Mouse (Mus musculus): Measurements from ENCODE around the gene Tubg1. TPM values are rescaled to one million over a fixed set of nuclear protein-coding genes. Genes with fewer than 3 reads are reported as not detected.

The Tubg1 gene
- 10 to 100 TPM; 44.5 to 53.3 TPM for total RNA-seq (2021)
- long read RNA-seq, experiment 1, transcript Tubg1-201 (11 exons, 1,802 nt) = major isoform, 79 of 100 reads
- long read RNA-seq, experiment 1, partial matches to known transcripts = 9 of 100 reads
- long read RNA-seq, experiment 1, other reads (novel, unspliced or antisense) = 12 of 100 reads
- long read RNA-seq, experiment 2, transcript Tubg1-201 (11 exons, 1,802 nt) = major isoform, 88 of 105 reads
- long read RNA-seq, experiment 2, partial matches to known transcripts = 6 of 105 reads
- long read RNA-seq, experiment 2, other reads (novel, unspliced or antisense) = 11 of 105 reads

GRCm38 (mm10) chr11:101119761-101120544 lies at the start of gene Tubg1, which contains the start of gene Retreg3:
Gene Tubg1 (plus strand): TSS chr11:101119938.
Gene Retreg3 (minus strand): TSS chr11:101119893.
- DNase-seq (ENCODE audit: low spot score in 2 of 2) = peak; percentile 98 to 100

- DNase-seq (ENCODE audit: low spot score in 2 of 2) = no peak
Measured at GRCm38 (mm10) chr11:101070189-101070527, 49.6 kb upstream of the Tubg1 start.

GRCm38 (mm10) chr11:101070987-101071386 lies 48.8 kb upstream of the Tubg1 start:
- no peak for DNase-seq (ENCODE audit: low spot score in 2 of 2)

GRCm38 (mm10) chr11:101071810-101072428 lies 47.8 kb upstream of the Tubg1 start:
- no peak for DNase-seq (ENCODE audit: low spot score in 2 of 2)

GRCm38 (mm10) chr11:101078121-101078520 lies 41.6 kb upstream of the Tubg1 start, which contains the start of gene Hsd17b1:
Gene Hsd17b1 (plus strand): TSS chr11:101078411.
- DNase-seq (ENCODE audit: low spot score in 2 of 2) = no peak

- DNase-seq (ENCODE audit: low spot score in 2 of 2) = no peak
Measured at GRCm38 (mm10) chr11:101079746-101080145, 40.0 kb upstream of the Tubg1 start.

GRCm38 (mm10) chr11:101080421-101080820 lies 39.3 kb upstream of the Tubg1 start:
- DNase-seq (ENCODE audit: low spot score in 2 of 2) = no peak

GRCm38 (mm10) chr11:101081659-101082058 lies 38.1 kb upstream of the Tubg1 start:
- no peak for DNase-seq (ENCODE audit: low spot score in 2 of 2)

GRCm38 (mm10) chr11:101082208-101083082 lies 37.3 kb upstream of the Tubg1 start, which contains the start of gene Coasy:
Gene Coasy (plus strand): TSS chr11:101082565.
- peak; percentile 91 to 93 for DNase-seq (ENCODE audit: low spot score in 2 of 2)

GRCm38 (mm10) chr11:101083083-101083697 lies 36.5 kb upstream of the Tubg1 start:
- no peak for DNase-seq (ENCODE audit: low spot score in 2 of 2)

- no peak for DNase-seq (ENCODE audit: low spot score in 2 of 2)
Measured at GRCm38 (mm10) chr11:101084246-101084645, 35.5 kb upstream of the Tubg1 start.

- no peak for DNase-seq (ENCODE audit: low spot score in 2 of 2)
Measured at GRCm38 (mm10) chr11:101084811-101085210, 34.9 kb upstream of the Tubg1 start.

GRCm38 (mm10) chr11:101085617-101086322 lies 34.0 kb upstream of the Tubg1 start:
- DNase-seq (ENCODE audit: low spot score in 2 of 2) = no peak

GRCm38 (mm10) chr11:101086323-101086674 lies 33.4 kb upstream of the Tubg1 start:
- DNase-seq (ENCODE audit: low spot score in 2 of 2) = no peak

- peak; percentile 93 for DNase-seq (ENCODE audit: low spot score in 2 of 2)
Measured at GRCm38 (mm10) chr11:101086756-101087681, 32.7 kb upstream of the Tubg1 start, which contains the start of gene Mlx. Gene Mlx (plus strand): TSS chr11:101087277.

- DNase-seq (ENCODE audit: low spot score in 2 of 2) = no peak
Measured at GRCm38 (mm10) chr11:101087682-101088055, 32.1 kb upstream of the Tubg1 start.

- no peak for DNase-seq (ENCODE audit: low spot score in 2 of 2)
Measured at GRCm38 (mm10) chr11:101089931-101090330, 29.8 kb upstream of the Tubg1 start.

GRCm38 (mm10) chr11:101094930-101095313 lies 24.8 kb upstream of the Tubg1 start:
- DNase-seq (ENCODE audit: low spot score in 2 of 2) = no peak
